22 mouse cellular contexts compared by ENCODE assay signal in the genomic region with DNA sequence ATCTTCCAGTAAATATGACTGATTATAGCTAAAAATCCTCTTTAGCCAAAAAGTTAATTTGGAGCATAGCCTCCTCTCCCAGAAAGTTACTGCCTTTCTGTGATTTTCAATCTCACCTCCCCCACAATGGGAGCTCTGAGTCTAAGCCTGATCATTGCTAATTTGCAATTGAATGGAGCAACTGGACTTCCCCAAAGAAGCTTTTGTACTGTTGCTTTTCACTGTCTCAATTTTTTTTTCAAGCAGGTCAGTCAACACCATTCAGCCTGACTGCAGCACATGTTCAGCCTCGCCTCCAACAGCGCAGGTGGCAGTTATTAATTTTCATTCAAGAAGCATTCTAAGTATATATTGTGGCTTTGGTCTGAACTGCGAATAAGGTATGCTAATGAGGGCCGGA. TPM values are rescaled to one million over a fixed set of nuclear protein-coding genes. Genes with fewer than 3 reads are reported as not detected.
DNase-seq lines count a peak whose midpoint lies in the region; TF ChIP-seq lines count a peak whose summit lies in the region.
"Had no signal": no experiment of that assay in that cellular context is flagged by ENCODE, and none has a peak within 500 bp of the region (broad histone marks: within the 10 kb centered on the region; RNA-seq: fewer than 3 reads in every experiment).

No protein-coding gene starts in this region.

- no peaks in the 10 kb centered on the region for H3K4me1 ChIP-seq in ES-E14 (ENCODE audit: control insufficient read depth in 2 of 2, insufficient read depth in 2 of 2, low read length in 2 of 2, poor library complexity in 1 of 2)
- H3K4me1 ChIP-seq: embryonic facial prominence, embryonic 13.5 days; embryonic facial prominence, embryonic 15.5 days; forebrain, embryonic 10.5 days; forebrain, embryonic 12.5 days had no signal

- in situ Hi-C loops in ES-E14 (cut with MboI; ENCODE audit: low sequenced_read_pairs in 2 of 2, unreplicated experiment in 2 of 2), result no loop called here

- H3K36me3 ChIP-seq in ES-E14 (ENCODE audit: control insufficient read depth, insufficient read depth, low read length, poor library complexity, severe bottlenecking), result no peaks in the 10 kb centered on the region
- H3K36me3 ChIP-seq: embryonic facial prominence, embryonic 13.5 days; embryonic facial prominence, embryonic 15.5 days; forebrain, embryonic 10.5 days; forebrain, embryonic 12.5 days had no signal

- H3K4me3 ChIP-seq in ES-E14 (ENCODE audit: insufficient read depth in 1 of 2, low read depth in 1 of 2, low read length in 2 of 2, poor library complexity in 1 of 2, severe bottlenecking in 1 of 2), result no peak overlapping the region
- H3K4me3 ChIP-seq: embryonic facial prominence, embryonic 13.5 days; embryonic facial prominence, embryonic 15.5 days; erythroblast, embryonic 14.5 days; forebrain, embryonic 10.5 days; forebrain, embryonic 12.5 days had no signal

- H3K9me3 ChIP-seq in ES-E14 (ENCODE audit: control insufficient read depth, insufficient read depth, low read depth, low read length), result peaks cover 2% of the 10 kb centered on the region; the same call in 1 of the 2 replicates

- H3K9ac ChIP-seq in ES-E14 (ENCODE audit: insufficient read depth, low read depth, low read length, poor library complexity, severe bottlenecking), result no peak overlapping the region
- H3K9ac ChIP-seq: embryonic facial prominence, embryonic 13.5 days; embryonic facial prominence, embryonic 15.5 days; forebrain, embryonic 12.5 days had no signal

- no peak overlapping the region for H3K27ac ChIP-seq in ES-E14 (ENCODE audit: insufficient read depth, low read depth, low read length, poor library complexity, severe bottlenecking)
- H3K27ac ChIP-seq: embryonic facial prominence, embryonic 13.5 days; embryonic facial prominence, embryonic 15.5 days; forebrain, embryonic 10.5 days; forebrain, embryonic 12.5 days had no signal

- peak; percentile 54 for DNase-seq in ES-CJ7 (ENCODE audit: low read depth, low spot score)
- DNase-seq in ES-E14 (ENCODE audit: low read depth, low spot score), result no peak
- peak; percentile 50 for DNase-seq in ZHBTc4 (ENCODE audit: low read depth, low spot score)
- no peak for DNase-seq in yolk sac, embryonic 10.5 days (ENCODE audit: low spot score)
- DNase-seq in frontal cortex, postnatal 10 days (ENCODE audit: low spot score in 2 of 2), result no peak
- DNase-seq: adrenal gland, adult 2 months; adrenal gland, postnatal 10 days; adrenal gland, postnatal 25 days; cerebellum, adult 11 months; cerebellum, adult 18-20 months; cerebellum, adult 8-10 months; cerebellum, postnatal 14 days; cerebellum, postnatal 36 days; embryo, embryonic 11 days had no signal

TF ChIP-seq in ES-E14, 5 proteins besides CTCF, POLR2A, EP300 and RAD21:
- TF ChIP-seq ZC3H11A (IDR thresholded peaks at IDR 0.05; ENCODE audit: borderline replicate concordance, low read depth, low read length) (no peak), ZNF384 (IDR thresholded peaks at IDR 0.05; ENCODE audit: low read depth, low read length) (peak; percentile 68)

RNA-seq across cellular contexts. Expression of a gene that starts 14.9 kb away (rescaled TPM):
- not detected in 2 replicates for total RNA-seq in ES-E14 (2012; rRNA removed)
- total RNA-seq: adrenal gland, adult 2 months; adrenal gland, postnatal 10 days; adrenal gland, postnatal 25 days; adrenal gland, postnatal 4 days; common myeloid progenitor, adult 5-6 weeks; MEL had no signal

Comparison
In these comparisons a context has a peak if more than half of its experiments do, and no peak if none do; other contexts are left out.
1. DNase-seq: peak in ES-CJ7 (single experiment) and ZHBTc4 (single experiment); none in ES-E14 (single experiment), yolk sac, embryonic 10.5 days (single experiment) and frontal cortex, postnatal 10 days (0 of 2).